Mouse (Mus musculus): ENCODE results near the gene Tnfrsf8. TPM values are rescaled to one million over a fixed set of nuclear protein-coding genes. Genes with fewer than 3 reads are reported as not detected.
"Not testable (repeated sequence)": the region's sequence is repeated elsewhere in the genome, so short reads cannot be mapped to it uniquely, and the experiment has no call there.

Gene Tnfrsf8
- polyA plus RNA-seq, 1 experiment from 2014 or later = 0.32 TPM

DNA sequence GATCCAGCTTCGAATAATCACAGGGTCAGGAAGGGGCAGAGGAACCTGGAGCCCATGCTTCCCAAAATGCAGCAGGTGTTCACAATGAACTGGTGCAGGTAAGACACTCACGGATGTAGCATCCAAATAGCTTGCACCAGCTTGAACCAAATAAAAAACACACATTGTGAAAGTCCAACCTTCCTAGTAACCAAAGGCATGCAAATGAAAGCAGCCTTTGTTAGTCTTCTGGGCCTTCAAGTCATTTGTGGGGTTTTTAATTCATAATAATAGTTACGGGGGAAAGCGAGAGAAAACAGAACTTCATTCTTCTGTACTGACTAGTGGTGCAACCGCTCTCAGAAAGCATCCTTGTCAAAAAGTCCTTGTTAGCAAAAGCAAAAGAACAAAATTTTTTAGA is 1.7 kb upstream of the Tnfrsf8 start:
- 91% methylated on average over 5 of the region's 5 CpGs for WGBS
- Histone ChIP-seq H3K9ac (ENCODE audit: low read depth, low read length) (no peak overlapping the region), H3K4me3 (ENCODE audit: low read depth, low read length) (no peak overlapping the region), H3K4me2 (replicated peaks; ENCODE audit: low read depth, low read length) (no peak overlapping the region), H3K27me3 (ENCODE audit: control insufficient read depth, insufficient read depth, low read length) (peaks cover 5% of the 10 kb centered on the region; the same call in 1 of the 2 replicates), H3K9me3 (ENCODE audit: control insufficient read depth, low read length) (no peaks in the 10 kb centered on the region), H3K4me1 (replicated peaks; ENCODE audit: control insufficient read depth, insufficient read depth, low read length) (no peaks in the 10 kb centered on the region), H3K27ac (ENCODE audit: low read depth, low read length) (no peak overlapping the region), H3K36me3 (ENCODE audit: control insufficient read depth, insufficient read depth, low read length) (no peaks in the 10 kb centered on the region)
- DNase-seq (ENCODE audit: low spot score) (no peak), ATAC-seq (ENCODE audit: low FRiP score) (no peak)

DNA sequence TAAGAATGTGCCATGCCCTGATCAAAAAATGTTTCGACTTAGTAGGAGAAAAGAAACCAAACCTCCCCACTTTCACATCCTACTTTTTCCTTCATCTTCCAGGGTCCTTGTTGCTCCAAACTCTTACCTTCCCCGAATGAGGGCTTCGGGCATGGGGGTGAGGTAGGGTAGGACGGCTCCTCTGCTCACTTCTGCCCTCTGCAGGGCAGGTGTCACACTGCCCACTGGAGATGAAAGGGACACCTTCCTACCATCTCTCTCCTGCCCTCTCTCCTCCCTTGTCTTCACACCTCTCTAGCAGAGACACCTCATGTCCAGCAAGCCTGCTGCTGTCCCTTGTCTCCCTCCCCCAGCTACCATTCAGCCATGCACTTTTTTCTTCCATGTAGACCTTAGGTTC is 998 bp downstream of the Tnfrsf8 start:
- DNase-seq (ENCODE audit: low spot score) (no peak), ATAC-seq (ENCODE audit: low FRiP score) (no peak)
- no peaks in the 10 kb centered on the region for H3K36me3 ChIP-seq (ENCODE audit: control insufficient read depth, insufficient read depth, low read length)
- no peak overlapping the region for H3K4me2 ChIP-seq (replicated peaks; ENCODE audit: low read depth, low read length)
- H3K27ac ChIP-seq (ENCODE audit: low read depth, low read length) = no peak overlapping the region
- H3K9me3 ChIP-seq (ENCODE audit: control insufficient read depth, low read length) = no peaks in the 10 kb centered on the region
- H3K27me3 ChIP-seq (ENCODE audit: control insufficient read depth, insufficient read depth, low read length) = peaks cover 5% of the 10 kb centered on the region; the same call in 1 of the 2 replicates
- no peak overlapping the region for H3K4me3 ChIP-seq (ENCODE audit: low read depth, low read length)
- 91% methylated on average over 4 of the region's 4 CpGs for WGBS
- no peaks in the 10 kb centered on the region for H3K4me1 ChIP-seq (replicated peaks; ENCODE audit: control insufficient read depth, insufficient read depth, low read length)
- H3K9ac ChIP-seq (ENCODE audit: low read depth, low read length) = no peak overlapping the region

DNA sequence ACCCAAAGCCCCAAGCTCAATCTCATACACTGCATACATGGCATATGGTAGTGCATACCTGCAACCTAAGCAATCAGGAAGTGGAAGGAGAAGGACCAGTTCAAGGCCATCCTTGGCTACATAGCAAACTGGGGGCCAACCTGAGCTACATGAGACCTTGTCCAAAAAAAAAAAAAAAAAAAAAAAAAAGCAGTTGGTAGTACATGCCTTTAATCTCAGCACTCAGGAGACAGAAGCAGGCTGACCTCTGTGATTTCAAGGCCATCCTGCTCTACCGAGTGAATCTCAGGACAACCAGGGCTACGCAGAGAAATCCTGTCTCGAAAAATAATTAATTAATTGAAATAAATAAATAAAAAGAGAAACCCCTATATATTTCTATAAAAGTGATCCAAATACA is 1.7 kb downstream of the Tnfrsf8 start:
- H3K4me1 ChIP-seq (replicated peaks; ENCODE audit: control insufficient read depth, insufficient read depth, low read length) = no peaks in the 10 kb centered on the region
- DNase-seq (ENCODE audit: low spot score) = no peak
- no peak overlapping the region for H3K4me3 ChIP-seq (ENCODE audit: low read depth, low read length)
- no peak for ATAC-seq (ENCODE audit: low FRiP score)
- no peaks in the 10 kb centered on the region for H3K36me3 ChIP-seq (ENCODE audit: control insufficient read depth, insufficient read depth, low read length)
- no peak overlapping the region for H3K27ac ChIP-seq (ENCODE audit: low read depth, low read length)
- peaks cover 5% of the 10 kb centered on the region; the same call in 1 of the 2 replicates for H3K27me3 ChIP-seq (ENCODE audit: control insufficient read depth, insufficient read depth, low read length)
- 92% methylated on average over 3 of the region's 3 CpGs for WGBS
- no peaks in the 10 kb centered on the region for H3K9me3 ChIP-seq (ENCODE audit: control insufficient read depth, low read length)
- no peak overlapping the region for H3K4me2 ChIP-seq (replicated peaks; ENCODE audit: low read depth, low read length)
- H3K9ac ChIP-seq (ENCODE audit: low read depth, low read length) = no peak overlapping the region

DNA sequence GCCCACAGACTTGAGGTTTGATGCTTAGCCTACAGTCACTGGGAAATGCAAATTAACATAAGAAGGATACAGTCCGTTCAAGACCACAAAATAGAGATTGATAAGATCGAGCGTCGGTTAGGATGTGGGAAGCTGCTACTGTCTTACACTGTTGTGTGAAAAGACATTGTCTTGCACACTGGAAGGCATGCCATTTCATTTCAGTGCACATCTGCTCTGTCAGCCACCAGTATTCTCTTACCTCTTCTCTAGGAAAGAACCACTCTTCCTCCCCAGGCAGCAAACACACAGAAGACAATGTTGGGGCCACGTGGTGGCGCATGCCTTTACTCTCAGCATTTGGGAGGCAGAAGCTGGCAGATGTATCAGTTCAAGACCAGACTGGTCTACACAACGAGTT is 2.4 kb downstream of the Tnfrsf8 start:
- H3K9ac ChIP-seq (ENCODE audit: low read depth, low read length) = no peak overlapping the region
- H3K4me3 ChIP-seq (ENCODE audit: low read depth, low read length) = no peak overlapping the region
- no peak for DNase-seq (ENCODE audit: low spot score)
- no peaks in the 10 kb centered on the region for H3K4me1 ChIP-seq (replicated peaks; ENCODE audit: control insufficient read depth, insufficient read depth, low read length)
- H3K27ac ChIP-seq (ENCODE audit: low read depth, low read length) = no peak overlapping the region
- no peaks in the 10 kb centered on the region for H3K9me3 ChIP-seq (ENCODE audit: control insufficient read depth, low read length)
- no peak overlapping the region for H3K4me2 ChIP-seq (replicated peaks; ENCODE audit: low read depth, low read length)
- ATAC-seq (ENCODE audit: low FRiP score) = no peak
- no peaks in the 10 kb centered on the region for H3K36me3 ChIP-seq (ENCODE audit: control insufficient read depth, insufficient read depth, low read length)
- H3K27me3 ChIP-seq (ENCODE audit: control insufficient read depth, insufficient read depth, low read length) = peaks cover 5% of the 10 kb centered on the region; the same call in 1 of the 2 replicates
- WGBS = 78% methylated on average over 7 of the region's 7 CpGs

DNA sequence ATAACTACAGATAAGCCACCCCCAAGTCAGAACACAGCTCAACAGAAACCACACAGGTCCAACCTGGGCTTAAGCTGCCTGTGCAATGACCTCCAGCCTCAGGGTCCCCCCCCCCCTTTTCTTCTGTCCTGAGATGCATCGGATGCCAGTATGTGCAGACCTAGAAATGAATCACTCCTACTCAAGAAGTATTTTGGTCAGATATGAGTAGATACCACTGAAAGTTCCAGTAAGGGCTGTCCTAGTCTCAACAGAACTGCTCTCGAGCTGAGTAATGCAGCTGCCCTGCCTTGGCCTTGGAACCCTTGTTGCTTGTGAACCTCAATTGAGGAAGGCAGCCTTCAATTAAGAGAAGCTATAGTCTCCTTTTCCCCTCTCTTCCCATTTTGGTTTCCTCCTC is 4.1 kb downstream of the Tnfrsf8 start:
- Histone ChIP-seq H3K4me2 (replicated peaks; ENCODE audit: low read depth, low read length) (no peak overlapping the region), H3K9me3 (ENCODE audit: control insufficient read depth, low read length) (no peaks in the 10 kb centered on the region), H3K4me1 (replicated peaks; ENCODE audit: control insufficient read depth, insufficient read depth, low read length) (no peaks in the 10 kb centered on the region), H3K27ac (ENCODE audit: low read depth, low read length) (no peak overlapping the region), H3K27me3 (ENCODE audit: control insufficient read depth, insufficient read depth, low read length) (peaks cover 5% of the 10 kb centered on the region; the same call in 1 of the 2 replicates), H3K4me3 (ENCODE audit: low read depth, low read length) (no peak overlapping the region), H3K9ac (ENCODE audit: low read depth, low read length) (no peak overlapping the region), H3K36me3 (ENCODE audit: control insufficient read depth, insufficient read depth, low read length) (no peaks in the 10 kb centered on the region)
- no peak for DNase-seq (ENCODE audit: low spot score)
- 94% methylated on average over 2 of the region's 2 CpGs for WGBS
- ATAC-seq (ENCODE audit: low FRiP score) = no peak

DNA sequence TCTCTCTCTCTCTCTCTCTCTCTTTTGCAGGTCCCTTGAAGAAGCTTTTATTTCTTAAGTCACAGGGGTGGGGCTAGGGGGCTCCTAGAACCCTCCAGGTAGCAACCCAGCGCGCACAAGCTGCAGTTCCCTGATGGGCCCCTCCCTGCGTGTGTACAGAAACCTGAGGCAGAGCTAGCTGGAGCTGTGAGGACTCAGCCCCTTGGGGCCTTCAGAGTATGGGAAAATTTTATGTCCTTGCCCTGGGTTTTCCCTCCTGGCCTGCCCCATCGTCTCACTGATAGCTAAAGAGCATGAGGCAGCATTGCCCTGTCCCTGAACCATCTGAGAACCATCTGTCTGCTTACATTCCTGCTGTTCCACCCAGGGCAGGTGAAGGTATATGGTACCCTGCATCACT is 8.5 kb downstream of the Tnfrsf8 start:
- 45% methylated on average over 4 of the region's 4 CpGs for WGBS
- Histone ChIP-seq H3K4me2 (replicated peaks; ENCODE audit: low read depth, low read length) (no peak overlapping the region), H3K4me3 (ENCODE audit: low read depth, low read length) (no peak overlapping the region), H3K9me3 (ENCODE audit: control insufficient read depth, low read length) (no peaks in the 10 kb centered on the region), H3K27me3 (ENCODE audit: control insufficient read depth, insufficient read depth, low read length) (no peaks in the 10 kb centered on the region), H3K4me1 (replicated peaks; ENCODE audit: control insufficient read depth, insufficient read depth, low read length) (no peaks in the 10 kb centered on the region), H3K9ac (ENCODE audit: low read depth, low read length) (no peak overlapping the region), H3K36me3 (ENCODE audit: control insufficient read depth, insufficient read depth, low read length) (no peaks in the 10 kb centered on the region), H3K27ac (ENCODE audit: low read depth, low read length) (no peak overlapping the region)
- DNase-seq (ENCODE audit: low spot score) (no peak), ATAC-seq (ENCODE audit: low FRiP score) (0 out of 2 replicates have a peak, but pooled peaks have one; percentile 1)

DNA sequence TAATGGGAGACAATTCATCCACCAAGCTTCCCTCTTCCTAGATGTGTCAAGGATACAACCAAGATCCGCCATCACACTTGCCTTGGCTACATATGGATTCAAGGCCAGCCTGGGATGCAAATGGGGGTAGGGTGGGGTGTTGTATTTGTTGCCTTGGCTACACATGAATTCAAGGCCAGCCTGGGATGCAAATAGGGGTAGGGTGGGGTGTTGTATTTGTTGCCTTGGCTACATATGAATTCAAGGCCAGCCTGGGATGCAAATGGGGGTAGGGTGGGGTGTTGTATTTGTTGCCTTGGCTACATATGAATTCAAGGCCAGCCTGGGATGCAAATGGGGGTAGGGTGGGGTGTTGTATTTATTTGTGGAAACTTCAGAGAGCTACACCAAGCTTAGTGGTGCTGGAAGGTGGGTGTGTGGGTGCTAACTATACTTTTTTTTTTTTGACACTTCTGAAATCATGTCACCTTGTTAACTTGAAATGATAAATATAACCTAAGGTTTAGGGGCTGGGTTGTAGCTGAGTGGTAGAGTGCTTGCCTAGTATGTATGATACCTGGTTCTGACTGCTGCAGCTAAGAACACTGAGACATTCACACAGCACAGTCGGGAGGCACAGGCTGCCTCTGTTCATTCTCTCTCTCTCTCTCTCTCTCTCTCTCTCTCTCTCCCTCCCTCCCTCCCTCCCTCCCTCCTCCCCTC is 9.2 kb downstream of the Tnfrsf8 start:
- DNase-seq (ENCODE audit: low spot score) = not testable (repeated sequence)
- ATAC-seq (ENCODE audit: low FRiP score) = peak; percentile 55

DNA sequence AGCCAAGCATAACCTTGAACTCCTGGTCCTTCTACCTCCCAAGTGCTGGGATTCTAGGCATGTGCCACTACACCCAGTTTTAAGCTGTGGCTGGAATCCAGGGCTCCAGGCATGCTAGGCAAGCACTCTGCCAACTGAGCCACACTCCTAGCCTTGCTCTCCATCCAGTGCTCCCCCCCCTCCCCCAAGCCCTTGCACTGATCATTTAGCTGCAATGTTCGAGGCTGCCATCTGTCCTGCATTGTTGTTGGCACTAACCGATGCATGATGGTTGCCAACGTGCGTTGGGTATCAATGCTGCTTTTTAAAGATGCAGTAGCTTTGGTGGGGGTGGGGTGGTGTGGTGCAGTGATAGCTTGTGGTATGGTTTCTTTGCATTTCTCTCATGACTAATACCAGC is 10.9 kb downstream of the Tnfrsf8 start:
- H3K9me3 ChIP-seq (ENCODE audit: control insufficient read depth, low read length) = no peaks in the 10 kb centered on the region
- no peaks in the 10 kb centered on the region for H3K4me1 ChIP-seq (replicated peaks; ENCODE audit: control insufficient read depth, insufficient read depth, low read length)
- H3K4me3 ChIP-seq (ENCODE audit: low read depth, low read length) = no peak overlapping the region
- H3K36me3 ChIP-seq (ENCODE audit: control insufficient read depth, insufficient read depth, low read length) = no peaks in the 10 kb centered on the region
- ATAC-seq (ENCODE audit: low FRiP score) (no peak), DNase-seq (ENCODE audit: low spot score) (no peak)
- no peak overlapping the region for H3K4me2 ChIP-seq (replicated peaks; ENCODE audit: low read depth, low read length)
- WGBS = 87% methylated on average over 4 of the region's 4 CpGs
- H3K9ac ChIP-seq (ENCODE audit: low read depth, low read length) = no peak overlapping the region
- no peaks in the 10 kb centered on the region for H3K27me3 ChIP-seq (ENCODE audit: control insufficient read depth, insufficient read depth, low read length)
- H3K27ac ChIP-seq (ENCODE audit: low read depth, low read length) = no peak overlapping the region

More for the DNA sequence above, 9.2 kb downstream of the Tnfrsf8 start:
- H3K27me3 ChIP-seq (ENCODE audit: control insufficient read depth, insufficient read depth, low read length); H3K27ac ChIP-seq (ENCODE audit: low read depth, low read length); H3K4me2 ChIP-seq (replicated peaks; ENCODE audit: low read depth, low read length); H3K4me1 ChIP-seq (replicated peaks; ENCODE audit: control insufficient read depth, insufficient read depth, low read length); H3K36me3 ChIP-seq (ENCODE audit: control insufficient read depth, insufficient read depth, low read length); H3K9me3 ChIP-seq (ENCODE audit: control insufficient read depth, low read length); H3K9ac ChIP-seq (ENCODE audit: low read depth, low read length); H3K4me3 ChIP-seq (ENCODE audit: low read depth, low read length): not testable (repeated sequence)
- WGBS = 42% methylated on average over 2 of the region's 2 CpGs

DNA sequence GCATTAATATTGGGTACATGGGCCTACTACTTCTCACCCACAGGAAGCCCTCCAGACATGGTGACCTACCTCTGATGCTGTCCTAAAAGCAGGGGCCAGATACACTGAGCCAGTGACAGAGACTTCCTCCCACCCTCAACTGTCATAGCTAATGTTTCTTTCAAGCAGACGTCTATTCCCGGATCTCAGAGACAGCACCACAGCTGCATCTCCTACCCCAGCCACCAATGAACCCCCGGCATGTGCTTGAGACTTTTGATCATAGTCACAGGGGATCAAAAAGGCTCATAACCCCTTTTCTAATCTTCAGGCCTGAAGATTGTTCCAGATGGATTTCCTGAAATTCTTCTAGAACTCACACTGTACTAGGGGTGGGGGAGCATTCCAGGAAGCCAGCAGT is 12.9 kb downstream of the Tnfrsf8 start:
- H3K4me1 ChIP-seq (replicated peaks; ENCODE audit: control insufficient read depth, insufficient read depth, low read length) = no peaks in the 10 kb centered on the region
- no peak overlapping the region for H3K27ac ChIP-seq (ENCODE audit: low read depth, low read length)
- H3K9ac ChIP-seq (ENCODE audit: low read depth, low read length) = no peak overlapping the region
- DNase-seq (ENCODE audit: low spot score) (no peak), ATAC-seq (ENCODE audit: low FRiP score) (no peak)
- WGBS = 87% methylated on average over 3 of the region's 3 CpGs
- H3K36me3 ChIP-seq (ENCODE audit: control insufficient read depth, insufficient read depth, low read length) = no peaks in the 10 kb centered on the region
- H3K4me3 ChIP-seq (ENCODE audit: low read depth, low read length) = no peak overlapping the region
- H3K4me2 ChIP-seq (replicated peaks; ENCODE audit: low read depth, low read length) = no peak overlapping the region
- H3K9me3 ChIP-seq (ENCODE audit: control insufficient read depth, low read length) = no peaks in the 10 kb centered on the region
- H3K27me3 ChIP-seq (ENCODE audit: control insufficient read depth, insufficient read depth, low read length) = no peaks in the 10 kb centered on the region

Data from hindbrain, embryonic 11.5 days (tissue).